Mouse (Mus musculus) limb, embryonic 14.5 days (tissue): ENCODE results near the gene Tmc7. TPM values are rescaled to one million over a fixed set of nuclear protein-coding genes. Genes with fewer than 3 reads are reported as not detected.

Source experiments
- ATAC-seq: fragments of 200-750 bp; cut with Nextera tagmentation; 2 replicates; pipeline ENCODE4 v1.8.0; 2017; ENCODE audit warnings: low read depth, moderate number of reproducible peaks, moderate TSS enrichment; ENCODE audit not compliant: low FRiP score
- DNase-seq: peaks from one replicate; pipeline ENCODE4 v3.0.0-alpha.2; 2015; ENCODE audit warnings: low spot score
- H3K27ac ChIP-seq: fragments of 300-500 bp; sonication (generic); replicated peaks from 2 replicates; pipeline ENCODE4 v1.5.1; 2014; ENCODE audit warnings: low read depth, mild to moderate bottlenecking, low read length, moderate library complexity, mixed read lengths
- H3K27me3 ChIP-seq: fragments of 300-500 bp; sonication (generic); 2 replicates; pipeline ENCODE4 v1.6.1; 2014; ENCODE audit warnings: low read length, mixed read lengths; ENCODE audit not compliant: control insufficient read depth, insufficient read depth
- H3K36me3 ChIP-seq: fragments of 300-500 bp; sonication (generic); 2 replicates; pipeline ENCODE4 v1.6.1; 2014; ENCODE audit warnings: mild to moderate bottlenecking, low read length, moderate library complexity, mixed read lengths; ENCODE audit not compliant: control insufficient read depth, insufficient read depth
- H3K4me1 ChIP-seq: fragments of 300-500 bp; sonication (generic); 2 replicates; pipeline ENCODE4 v1.6.1; 2014; ENCODE audit warnings: antibody characterized with exemption, low read length, mixed read lengths; ENCODE audit not compliant: control insufficient read depth, insufficient read depth
- H3K4me2 ChIP-seq: fragments of 300-500 bp; sonication (generic); replicated peaks from 2 replicates; pipeline ENCODE4 v1.6.1; 2014; ENCODE audit warnings: low read depth, mild to moderate bottlenecking, low read length, moderate library complexity; ENCODE audit not compliant: severe bottlenecking
- H3K4me3 ChIP-seq: fragments of 300-500 bp; sonication (generic); replicated peaks from 2 replicates; pipeline ENCODE4 v1.5.1; 2014; ENCODE audit warnings: low read length
- H3K9ac ChIP-seq: fragments of 300-500 bp; sonication (generic); 2 replicates; pipeline ENCODE4 v1.6.1; 2014; ENCODE audit warnings: mild to moderate bottlenecking, low read depth, low read length, moderate library complexity; ENCODE audit not compliant: severe bottlenecking
- H3K9me3 ChIP-seq: fragments of 300-500 bp; sonication (generic); 2 replicates; pipeline ENCODE4 v1.6.1; 2016; ENCODE audit warnings: low read length; ENCODE audit not compliant: control insufficient read depth
- POLR2A ChIP-seq: fragments of 200-500 bp; IDR thresholded peaks from 2 replicates; pipeline ENCODE4 v1.8.0; 2012; ENCODE audit warnings: inconsistent platforms, mild to moderate bottlenecking, moderate library complexity, borderline replicate concordance; ENCODE audit not compliant: insufficient read depth, insufficient read length; ENCODE audit errors: extremely low read depth
- WGBS: fragments of 180-500 bp; shearing (Covaris S2); extraction: QIAGEN DNeasy Blood & Tissue Kit; methylation state at CpG from one replicate; pipeline ENCODE4 v1.1.7; 2014; 5-methylcytosine and 5-hydroxymethylcytosine counted together
- polyA plus RNA-seq, 2 experiments: library from polyadenylated mRNA; depleted of rRNA in 1 of 2; stranded (reverse) in 1 of 2; unstranded in 1 of 2; fragments of >200 nt; fragmentation: Nextera tagmentation in 1 of 2; extraction: Ambion mirVana in 1 of 2; gene quantifications; 2 replicates each; pipeline versions ENCODE4 v1.2.1 to v1.2.3; 2012 to 2014

Gene Tmc7
- polyA plus RNA-seq, 2 experiments, result 4.0 to 4.4 TPM

GRCm38 (mm10) chr7:118610721-118611120, 26.2 kb upstream of the Tmc7 start:
- Histone ChIP-seq H3K27ac (no peak overlapping the region), H3K27me3 (no peaks in the 10 kb centered on the region), H3K4me1 (no peaks in the 10 kb centered on the region), H3K4me2 (no peak overlapping the region), H3K4me3 (no peak overlapping the region), H3K9ac (no peak overlapping the region), H3K9me3 (no peaks in the 10 kb centered on the region), H3K36me3 (no peaks in the 10 kb centered on the region)
- ATAC-seq (no peak), DNase-seq (no peak)
- no peak for TF ChIP-seq POLR2A
- WGBS, result 87% methylated on average over 13 of the region's 13 CpGs

- ATAC-seq (no peak), DNase-seq (no peak)
- no peaks in the 10 kb centered on the region for H3K36me3 ChIP-seq
- no peak overlapping the region for H3K4me2 ChIP-seq
- H3K9ac ChIP-seq, result no peak overlapping the region
- no peak for TF ChIP-seq POLR2A
- 90% methylated on average over 7 of the region's 7 CpGs for WGBS
- no peaks in the 10 kb centered on the region for H3K4me1 ChIP-seq
- H3K9me3 ChIP-seq, result no peaks in the 10 kb centered on the region
- H3K27ac ChIP-seq, result no peak overlapping the region
- no peak overlapping the region for H3K4me3 ChIP-seq
- no peaks in the 10 kb centered on the region for H3K27me3 ChIP-seq
Measured at GRCm38 (mm10) chr7:118609815-118610214, 25.3 kb upstream of the Tmc7 start.

- Histone ChIP-seq H3K27me3 (no peaks in the 10 kb centered on the region), H3K4me3 (no peak overlapping the region), H3K9me3 (no peaks in the 10 kb centered on the region), H3K36me3 (no peaks in the 10 kb centered on the region), H3K4me2 (no peak overlapping the region), H3K9ac (no peak overlapping the region), H3K27ac (no peak overlapping the region), H3K4me1 (no peaks in the 10 kb centered on the region)
- no peak for TF ChIP-seq POLR2A
- WGBS, result 78% methylated on average over 8 of the region's 8 CpGs
- no peak for DNase-seq
- ATAC-seq, result no peak
Measured at GRCm38 (mm10) chr7:118604842-118605241, 20.3 kb upstream of the Tmc7 start.

- no peak for TF ChIP-seq POLR2A
- Histone ChIP-seq H3K4me2 (no peak overlapping the region), H3K9me3 (no peaks in the 10 kb centered on the region), H3K27me3 (peaks cover 17% of the 10 kb centered on the region), H3K4me1 (peaks cover 3% of the 10 kb centered on the region; the same call in 1 of the 2 replicates), H3K4me3 (no peak overlapping the region), H3K27ac (no peak overlapping the region), H3K36me3 (no peaks in the 10 kb centered on the region), H3K9ac (no peak overlapping the region)
- DNase-seq, result no peak
- 77% methylated on average over 12 of the region's 12 CpGs for WGBS
- no peak for ATAC-seq
Measured at GRCm38 (mm10) chr7:118599954-118600631, 15.6 kb upstream of the Tmc7 start.

- ATAC-seq (no peak), DNase-seq (no peak)
- Histone ChIP-seq H3K27me3 (peaks cover 22% of the 10 kb centered on the region), H3K4me1 (peaks cover 13% of the 10 kb centered on the region), H3K9me3 (no peaks in the 10 kb centered on the region), H3K36me3 (no peaks in the 10 kb centered on the region), H3K4me3 (peak within 1 kb of the TSS; percentile 14), H3K9ac (peak within 1 kb of the TSS; percentile 17; the same call in 1 of the 2 replicates), H3K4me2 (peak within 1 kb of the TSS; percentile 29; the same call in 1 of the 2 replicates), H3K27ac (no peak within 1 kb of the TSS)
- WGBS, result 9% methylated on average over 19 of the region's 23 CpGs
- no peak for TF ChIP-seq POLR2A
Measured at GRCm38 (mm10) chr7:118597201-118597600, 12.7 kb upstream of the Tmc7 start, which contains the start of gene Tmc5. Tmc5 (plus strand) TSS chr7:118597297.
